Mouse (Mus musculus): ENCODE measurements at regions not wholly inside any gene's neighbourhood (a gene's known extent, or its start where the extent isn't known, plus 50 kb on each side); places are given as distances from the start of the nearest gene placed in this dataset.

GRCm38 (mm10) chr9:61199891-61200290 is 172.3 kb upstream of the Tle3 start:
- 38% methylated on average over 8 of the region's 8 CpGs for WGBS
- no peak overlapping the region for H3K27ac ChIP-seq (replicated peaks)
- peaks cover 7% of the 10 kb centered on the region; the same call in 1 of the 2 replicates for H3K27me3 ChIP-seq (replicated peaks)

GRCm38 (mm10) chr9:61200295-61200955 is 171.7 kb upstream of the Tle3 start:
- 24% methylated on average over 5 of the region's 5 CpGs for WGBS
- Histone ChIP-seq H3K4me2 (no peak overlapping the region), H3K9ac (replicated peaks) (no peak overlapping the region), H3K4me1 (peaks cover 17% of the 10 kb centered on the region), H3K9me3 (replicated peaks) (no peaks in the 10 kb centered on the region), H3K4me3 (replicated peaks) (no peak overlapping the region), H3K27ac (replicated peaks) (no peak overlapping the region), H3K27me3 (replicated peaks) (peaks cover 9% of the 10 kb centered on the region; the same call in 1 of the 2 replicates), H3K36me3 (no peaks in the 10 kb centered on the region)
- no peak for ATAC-seq (ENCODE audit: low FRiP score)

More at GRCm38 (mm10) chr9:61199891-61200290, 172.3 kb upstream of the Tle3 start:
- no peaks in the 10 kb centered on the region for H3K36me3 ChIP-seq
- H3K4me3 ChIP-seq (replicated peaks), result no peak overlapping the region
- ATAC-seq (ENCODE audit: low FRiP score), result no peak
- no peak overlapping the region for H3K4me2 ChIP-seq
- H3K9me3 ChIP-seq (replicated peaks), result no peaks in the 10 kb centered on the region
- H3K4me1 ChIP-seq, result peaks cover 12% of the 10 kb centered on the region
- no peak overlapping the region for H3K9ac ChIP-seq (replicated peaks)

- H3K9me3 ChIP-seq (replicated peaks), result no peaks in the 10 kb centered on the region
- H3K4me3 ChIP-seq (replicated peaks), result no peak overlapping the region
- H3K36me3 ChIP-seq, result no peaks in the 10 kb centered on the region
- H3K27ac ChIP-seq (replicated peaks), result no peak overlapping the region
- no peak overlapping the region for H3K9ac ChIP-seq (replicated peaks)
- H3K27me3 ChIP-seq (replicated peaks), result peaks cover 9% of the 10 kb centered on the region; the same call in 1 of the 2 replicates
- no peak overlapping the region for H3K4me2 ChIP-seq
- WGBS, result 56% methylated on average over 8 of the region's 8 CpGs
- H3K4me1 ChIP-seq, result peaks cover 30% of the 10 kb centered on the region
- no peak for ATAC-seq (ENCODE audit: low FRiP score)
Measured at GRCm38 (mm10) chr9:61205049-61205448, 167.1 kb upstream of the Tle3 start.

- Histone ChIP-seq H3K4me1 (peaks cover 24% of the 10 kb centered on the region), H3K9ac (replicated peaks) (no peak overlapping the region), H3K9me3 (replicated peaks) (no peaks in the 10 kb centered on the region), H3K36me3 (no peaks in the 10 kb centered on the region), H3K4me3 (replicated peaks) (no peak overlapping the region), H3K27ac (replicated peaks) (no peak overlapping the region), H3K4me2 (no peak overlapping the region), H3K27me3 (replicated peaks) (peaks cover 12% of the 10 kb centered on the region; the same call in 1 of the 2 replicates)
- 35% methylated on average over 13 of the region's 13 CpGs for WGBS
- no peak for ATAC-seq (ENCODE audit: low FRiP score)
Measured at GRCm38 (mm10) chr9:61206725-61207365, 165.3 kb upstream of the Tle3 start.

- peaks cover 24% of the 10 kb centered on the region for H3K4me1 ChIP-seq
- H3K9ac ChIP-seq (replicated peaks), result no peak overlapping the region
- WGBS, result 80% methylated on average over 13 of the region's 13 CpGs
- no peaks in the 10 kb centered on the region for H3K36me3 ChIP-seq
- no peak for ATAC-seq (ENCODE audit: low FRiP score)
- no peak overlapping the region for H3K27ac ChIP-seq (replicated peaks)
- H3K4me2 ChIP-seq, result no peak overlapping the region
- H3K9me3 ChIP-seq (replicated peaks), result no peaks in the 10 kb centered on the region
- H3K27me3 ChIP-seq (replicated peaks), result peaks cover 12% of the 10 kb centered on the region; the same call in 1 of the 2 replicates
- no peak overlapping the region for H3K4me3 ChIP-seq (replicated peaks)
Measured at GRCm38 (mm10) chr9:61207423-61208150, 164.6 kb upstream of the Tle3 start.

GRCm38 (mm10) chr9:61211627-61212026 is 160.5 kb upstream of the Tle3 start:
- H3K9me3 ChIP-seq (replicated peaks), result no peaks in the 10 kb centered on the region
- H3K36me3 ChIP-seq, result no peaks in the 10 kb centered on the region
- no peak overlapping the region for H3K4me2 ChIP-seq
- H3K9ac ChIP-seq (replicated peaks), result no peak overlapping the region
- no peak for ATAC-seq (ENCODE audit: low FRiP score)
- no peak overlapping the region for H3K27ac ChIP-seq (replicated peaks)
- peaks cover 11% of the 10 kb centered on the region for H3K27me3 ChIP-seq (replicated peaks)
- H3K4me1 ChIP-seq, result peaks cover 24% of the 10 kb centered on the region
- no peak overlapping the region for H3K4me3 ChIP-seq (replicated peaks)
- 58% methylated on average over 4 of the region's 4 CpGs for WGBS

- H3K27ac ChIP-seq (replicated peaks), result no peak overlapping the region
- no peak overlapping the region for H3K9ac ChIP-seq (replicated peaks)
- H3K27me3 ChIP-seq (replicated peaks), result peaks cover 11% of the 10 kb centered on the region
- H3K9me3 ChIP-seq (replicated peaks), result no peaks in the 10 kb centered on the region
- no peak overlapping the region for H3K4me3 ChIP-seq (replicated peaks)
- WGBS, result 48% methylated on average over 6 of the region's 6 CpGs
- H3K4me1 ChIP-seq, result peaks cover 21% of the 10 kb centered on the region
- H3K36me3 ChIP-seq, result no peaks in the 10 kb centered on the region
- no peak for ATAC-seq (ENCODE audit: low FRiP score)
- H3K4me2 ChIP-seq, result no peak overlapping the region
Measured at GRCm38 (mm10) chr9:61214943-61215342, 157.2 kb upstream of the Tle3 start.

GRCm38 (mm10) chr9:61216012-61216770 is 156.0 kb upstream of the Tle3 start:
- no peaks in the 10 kb centered on the region for H3K9me3 ChIP-seq (replicated peaks)
- H3K4me2 ChIP-seq, result no peak overlapping the region
- no peak overlapping the region for H3K4me3 ChIP-seq (replicated peaks)
- peaks cover 8% of the 10 kb centered on the region for H3K27me3 ChIP-seq (replicated peaks)
- H3K36me3 ChIP-seq, result no peaks in the 10 kb centered on the region
- H3K27ac ChIP-seq (replicated peaks), result no peak overlapping the region
- WGBS, result 52% methylated on average over 13 of the region's 13 CpGs
- peak; percentile 61; the same call in 1 of the 2 replicates for ATAC-seq (ENCODE audit: low FRiP score)
- peaks cover 23% of the 10 kb centered on the region for H3K4me1 ChIP-seq
- H3K9ac ChIP-seq (replicated peaks), result no peak overlapping the region

GRCm38 (mm10) chr9:61220017-61220416 is 152.1 kb upstream of the Tle3 start:
- no peak overlapping the region for H3K9ac ChIP-seq (replicated peaks)
- H3K4me2 ChIP-seq, result no peak overlapping the region
- H3K27ac ChIP-seq (replicated peaks), result no peak overlapping the region
- H3K4me3 ChIP-seq (replicated peaks), result no peak overlapping the region
- H3K9me3 ChIP-seq (replicated peaks), result no peaks in the 10 kb centered on the region
- peaks cover 17% of the 10 kb centered on the region for H3K4me1 ChIP-seq
- WGBS, result 34% methylated on average over 9 of the region's 9 CpGs
- no peaks in the 10 kb centered on the region; the same call in 1 of the 2 replicates for H3K27me3 ChIP-seq (replicated peaks)
- ATAC-seq (ENCODE audit: low FRiP score), result no peak; the same call in 1 of the 2 replicates
- H3K36me3 ChIP-seq, result no peaks in the 10 kb centered on the region

- WGBS, result 67% methylated on average over 18 of the region's 18 CpGs
- H3K4me2 ChIP-seq, result no peak overlapping the region
- H3K9ac ChIP-seq (replicated peaks), result no peak overlapping the region
- H3K4me1 ChIP-seq, result peaks cover 10% of the 10 kb centered on the region
- no peaks in the 10 kb centered on the region for H3K36me3 ChIP-seq
- no peak for ATAC-seq (ENCODE audit: low FRiP score)
- no peaks in the 10 kb centered on the region for H3K9me3 ChIP-seq (replicated peaks)
- H3K27ac ChIP-seq (replicated peaks), result no peak overlapping the region
- peaks cover 9% of the 10 kb centered on the region; the same call in 1 of the 2 replicates for H3K27me3 ChIP-seq (replicated peaks)
- H3K4me3 ChIP-seq (replicated peaks), result no peak overlapping the region
Measured at GRCm38 (mm10) chr9:61222212-61223003, 149.8 kb upstream of the Tle3 start.
